Mouse (Mus musculus) CD4-positive, CD25-positive, alpha-beta regulatory T cell, adult 4 months (primary cell): Measurements from ENCODE around the gene Igsf3. TPM values are rescaled to one million over a fixed set of nuclear protein-coding genes. Genes with fewer than 3 reads are reported as not detected.

Source experiments
- ATAC-seq: one replicate; pipeline ENCODE4 v1.8.0; 2017
- polyA plus RNA-seq, 2 experiments: library from polyadenylated mRNA; unstranded; fragments of 100-300 nt; shearing (Covaris generic); gene quantifications; one replicate each; pipeline ENCODE4 v1.2.1; 2017

The Igsf3 gene
- polyA plus RNA-seq, 2 experiments from 2014 or later = 3.7 to 4.4 TPM

DNA sequence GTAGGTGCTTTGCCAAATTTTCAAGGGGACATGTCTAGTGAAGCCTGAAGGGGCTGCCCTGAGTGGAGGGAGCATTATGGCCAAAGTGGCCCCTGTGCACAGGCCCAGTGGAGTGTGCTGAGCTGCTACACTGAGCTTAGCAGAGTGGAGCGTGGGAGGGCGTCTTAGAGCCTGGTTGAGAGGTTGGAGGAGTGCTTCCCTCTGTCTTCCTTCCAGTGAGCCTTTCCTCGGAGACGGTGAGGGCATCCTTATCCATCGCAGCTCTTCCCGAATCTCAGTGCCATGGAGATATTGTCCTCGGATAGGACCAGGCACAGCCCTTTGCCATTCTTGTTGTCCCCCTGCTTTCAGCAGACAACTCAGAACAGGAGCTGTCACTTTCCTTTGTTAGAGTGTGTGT, 84.2 kb downstream of the Igsf3 start:
- no peak for ATAC-seq

DNA sequence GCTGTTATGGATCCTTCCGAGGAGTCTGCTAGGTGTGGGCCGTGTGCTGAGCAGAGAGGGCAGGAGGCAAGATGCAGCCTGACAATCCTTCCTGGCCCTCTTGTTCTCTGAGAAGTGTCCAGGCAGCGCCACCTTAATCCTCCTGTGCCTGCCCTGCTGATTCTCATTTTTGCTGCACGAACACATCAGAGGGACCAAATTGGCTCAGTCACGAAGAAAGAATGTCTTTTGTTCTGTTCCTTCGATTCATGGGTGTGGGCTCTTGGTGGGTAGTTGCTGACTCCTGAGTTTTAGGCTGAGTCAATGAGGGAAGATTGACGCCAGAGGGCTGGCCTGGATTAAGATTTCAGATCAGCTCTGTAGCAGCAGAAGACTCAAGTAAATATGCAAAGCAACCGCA, 84.9 kb downstream of the Igsf3 start:
- no peak for ATAC-seq

DNA sequence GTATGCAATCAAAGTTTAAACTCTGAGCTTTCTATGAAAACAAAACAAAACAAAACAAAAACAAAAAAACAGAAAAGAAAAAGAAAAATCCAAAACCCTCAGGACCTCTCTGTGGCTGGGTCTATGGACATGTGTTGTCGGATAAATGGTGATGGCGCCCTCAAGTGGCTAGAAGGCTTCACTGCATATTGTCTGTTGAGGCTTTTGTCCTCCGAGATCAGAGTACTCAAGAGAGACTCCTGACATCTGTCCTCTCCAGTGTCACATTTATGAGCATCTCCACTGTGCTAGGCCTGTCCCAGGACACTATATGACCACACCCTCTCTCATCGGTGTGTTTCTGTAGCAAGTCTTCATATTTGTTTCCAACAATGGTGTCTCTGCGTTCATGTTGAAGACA, 85.4 kb downstream of the Igsf3 start:
- peak; percentile 67 for ATAC-seq

DNA sequence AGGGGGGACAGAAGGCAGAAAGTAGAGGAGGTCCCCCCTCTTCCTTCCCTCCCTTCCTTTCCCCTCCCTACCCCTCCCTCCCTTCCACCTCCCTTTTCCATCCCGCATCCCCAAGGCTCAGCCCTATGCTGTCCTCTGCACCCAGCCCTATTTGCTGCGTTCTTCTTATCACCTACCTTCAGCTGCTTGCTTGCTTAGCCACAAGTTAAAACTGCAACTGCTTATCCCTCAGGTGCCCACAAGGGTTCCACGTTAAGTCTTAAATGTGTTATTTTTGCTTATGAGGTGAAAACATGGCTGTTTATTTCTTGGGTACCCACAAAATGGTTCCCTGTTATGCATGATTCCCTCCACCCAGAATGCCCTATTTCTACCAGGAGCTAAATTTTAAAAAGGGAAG, 86.6 kb downstream of the Igsf3 start:
- ATAC-seq = no peak

DNA sequence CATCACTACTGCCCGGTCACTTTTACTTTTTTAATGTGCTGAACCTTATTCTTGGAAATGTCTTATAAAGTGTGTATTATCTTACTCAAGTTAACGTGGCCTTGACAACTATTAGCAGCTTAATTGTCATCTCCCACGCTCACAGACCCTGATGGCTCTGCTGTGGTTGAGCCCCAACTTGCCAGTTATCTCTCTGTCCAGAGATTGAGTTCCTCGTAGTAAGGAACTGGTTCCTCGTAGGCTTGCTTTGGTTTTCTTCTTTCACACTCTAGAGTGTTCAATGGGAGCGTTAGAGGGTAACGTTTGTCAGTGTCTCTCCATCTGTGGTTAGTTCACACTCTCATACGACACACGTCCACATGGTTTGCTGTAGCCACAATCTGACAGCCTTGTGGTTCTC, 92.8 kb downstream of the Igsf3 start:
- no peak for ATAC-seq

DNA sequence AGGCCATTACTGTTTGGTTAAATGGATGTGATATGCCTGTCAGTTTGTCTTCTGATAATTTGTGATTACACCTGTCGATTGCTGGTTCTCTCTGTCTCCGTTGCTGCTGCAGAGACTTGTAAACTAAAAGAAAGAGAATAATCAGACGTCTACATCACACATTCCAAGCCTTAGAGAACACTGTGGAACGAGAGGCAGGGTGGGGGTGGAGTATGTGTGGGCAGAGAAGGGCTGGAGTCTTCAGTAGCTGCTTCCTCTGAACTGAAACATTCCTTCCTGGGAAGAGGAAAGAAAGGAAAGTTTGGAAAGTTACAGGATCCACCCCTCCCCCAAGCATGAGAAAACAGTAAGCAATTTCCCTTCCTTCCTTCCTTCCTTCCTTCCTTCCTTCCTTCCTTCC, 95.0 kb downstream of the Igsf3 start:
- ATAC-seq = no peak

DNA sequence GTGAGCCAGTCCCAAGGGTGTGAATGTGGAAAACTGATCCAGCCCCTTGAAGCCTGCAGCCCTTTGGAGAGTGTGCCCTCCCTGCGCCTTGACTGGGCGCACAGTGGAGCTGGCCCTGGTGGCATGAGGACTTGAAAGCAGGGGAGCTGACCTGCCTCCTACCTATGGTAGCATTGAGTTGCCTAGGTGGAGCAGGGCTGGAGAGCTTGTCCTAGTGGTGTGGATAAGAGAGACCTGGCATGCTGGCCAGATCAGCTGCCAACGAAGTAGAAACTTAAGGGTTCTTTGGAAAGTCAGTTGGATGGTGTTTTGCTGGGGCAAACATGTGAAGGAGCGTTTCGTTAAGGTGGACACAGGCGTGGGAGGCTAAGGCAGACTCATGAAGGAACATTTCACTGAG, 105.1 kb downstream of the Igsf3 start:
- no peak for ATAC-seq

DNA sequence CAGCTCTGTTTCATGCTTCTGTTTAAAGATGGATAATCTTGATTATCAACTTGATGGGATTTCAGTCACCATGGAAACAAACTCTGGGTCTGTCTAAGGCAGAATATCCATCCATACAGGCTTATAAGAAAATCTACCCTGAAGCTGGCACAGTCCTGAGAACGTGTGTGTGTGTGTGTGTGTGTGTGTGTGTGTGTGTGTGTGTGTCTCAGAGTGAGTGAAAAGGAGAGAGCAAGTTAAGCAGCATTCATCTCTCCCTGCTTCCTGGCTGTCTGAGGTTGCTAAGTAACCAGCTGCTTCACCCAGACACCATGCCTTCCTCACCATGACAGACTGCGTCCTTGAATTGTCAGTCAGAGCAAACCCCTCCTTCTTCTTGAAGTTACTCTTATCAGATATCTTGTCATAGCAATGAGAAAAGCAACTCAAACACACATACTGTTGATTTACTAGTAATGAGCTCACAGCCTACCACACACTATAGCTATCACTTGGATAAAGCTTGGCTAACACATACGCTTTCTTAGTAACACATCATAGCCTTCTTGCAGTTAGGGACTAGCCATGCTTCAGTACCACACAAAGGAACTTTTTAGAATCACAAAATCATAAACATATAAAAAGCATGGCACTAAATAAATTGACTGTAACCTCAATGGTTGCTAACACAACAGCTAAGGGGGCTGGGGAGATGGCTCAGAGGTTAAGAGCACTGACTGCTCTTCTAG, 106.5 kb downstream of the Igsf3 start:
- ATAC-seq = no peak

DNA sequence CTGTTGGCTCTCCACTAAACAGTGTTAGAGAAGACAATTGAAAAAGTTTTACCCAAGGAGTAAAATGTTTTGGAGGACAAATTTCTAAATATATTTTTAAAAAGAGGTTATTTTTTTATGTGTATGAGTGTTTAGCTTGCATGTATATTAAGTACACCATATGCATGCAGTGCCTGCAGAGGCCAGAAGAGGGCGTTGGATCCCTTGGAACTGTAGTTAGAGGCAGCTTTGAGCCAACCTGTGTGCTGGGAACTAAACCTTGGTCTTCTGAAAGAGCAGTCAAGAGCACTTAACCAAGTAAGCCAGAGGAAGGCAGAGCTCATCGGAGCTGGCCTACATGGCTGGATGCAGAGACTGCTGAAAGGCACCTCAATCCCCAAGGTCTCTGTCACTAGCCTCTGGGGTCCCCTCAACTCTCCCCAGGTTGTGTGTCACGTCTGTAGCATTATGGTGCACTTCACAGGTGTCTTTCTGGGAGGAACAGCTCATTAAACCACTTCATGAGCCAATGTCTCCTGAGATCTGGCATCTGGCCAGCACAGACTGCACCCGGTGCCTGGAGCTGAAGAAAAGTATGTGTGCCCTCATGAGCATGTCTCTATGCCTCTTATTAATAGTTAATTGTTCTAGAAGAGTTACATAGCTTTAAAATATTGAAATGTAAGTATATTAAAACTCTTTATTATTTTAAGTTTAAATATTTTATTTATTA, 109.3 kb downstream of the Igsf3 start:
- no peak for ATAC-seq

DNA sequence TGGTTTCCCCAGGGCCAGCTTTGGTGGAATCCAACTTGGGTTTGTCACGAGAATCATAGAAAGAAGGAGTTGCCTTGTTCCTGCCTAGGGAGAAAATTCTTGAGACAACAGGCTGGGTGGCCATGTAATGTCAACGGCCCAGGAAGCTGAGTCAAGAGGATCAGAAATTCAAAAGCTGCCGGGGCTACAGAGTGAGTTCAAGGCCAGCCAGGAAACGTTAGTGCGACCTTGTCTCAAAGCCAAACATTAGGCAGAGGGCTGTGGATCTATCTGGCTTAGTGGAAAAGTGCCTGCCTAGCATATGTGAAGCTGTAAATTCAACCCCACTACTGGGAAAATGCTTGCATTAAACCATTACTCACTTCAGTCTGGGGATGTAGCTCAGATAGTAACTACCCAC, 110.6 kb downstream of the Igsf3 start:
- ATAC-seq = no peak

DNA sequence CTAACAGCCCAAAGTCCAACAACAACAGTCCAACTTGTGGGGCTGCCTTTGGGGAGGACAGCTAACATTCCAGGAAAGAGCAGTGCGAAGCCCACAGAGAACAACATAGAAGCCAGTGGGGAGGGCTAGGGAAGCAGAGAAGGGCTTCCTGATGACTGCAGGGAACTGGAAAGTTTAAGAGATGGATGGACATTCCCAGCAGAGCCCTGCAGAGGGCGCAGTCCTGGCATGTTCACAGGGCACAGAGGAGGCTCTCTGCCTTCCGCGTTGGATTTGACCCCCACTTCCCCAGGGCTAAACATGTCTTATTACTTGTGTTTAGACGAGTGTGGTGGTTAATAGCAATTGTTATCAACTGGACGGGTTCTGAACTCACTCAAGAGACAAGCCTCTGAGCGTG, 111.3 kb downstream of the Igsf3 start:
- ATAC-seq = no peak

DNA sequence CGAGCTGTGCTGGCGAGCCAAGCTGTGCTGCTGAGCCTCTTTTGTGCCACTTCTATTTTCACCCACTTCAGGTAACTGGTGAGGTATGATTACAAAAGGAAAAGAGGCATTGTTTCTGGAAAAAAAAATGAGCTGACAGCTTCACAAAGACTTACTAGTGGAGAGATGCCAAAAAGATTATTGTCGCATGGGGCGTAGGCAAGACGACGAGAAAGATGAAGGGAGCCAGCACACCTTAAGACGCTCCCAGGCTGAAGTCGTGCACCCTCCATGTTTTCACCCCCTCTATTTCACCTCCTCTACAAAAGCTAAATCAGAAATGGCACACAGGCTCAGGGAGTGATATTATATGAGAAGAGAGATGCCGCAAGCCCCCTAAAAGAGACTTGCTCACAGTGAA, 113.6 kb downstream of the Igsf3 start:
- no peak for ATAC-seq

DNA sequence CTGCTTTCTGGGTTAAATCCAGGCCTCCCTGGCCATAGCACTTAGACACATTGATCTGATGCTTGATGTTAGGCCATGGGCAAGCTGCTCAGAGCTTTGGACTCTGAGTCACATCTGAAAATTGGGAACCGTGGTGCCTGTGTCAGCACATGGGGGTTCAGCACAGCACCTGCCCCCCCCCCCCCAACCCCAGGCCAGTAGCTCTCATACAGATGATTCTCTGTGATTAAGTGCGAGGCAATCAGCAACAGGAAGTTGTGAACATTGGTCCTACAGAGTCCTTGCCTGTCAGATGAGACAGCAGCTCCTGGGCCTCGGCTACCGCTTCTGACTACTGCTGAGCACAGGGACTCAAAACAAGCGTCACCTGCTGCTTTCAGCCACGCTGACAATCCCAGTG, 116.0 kb downstream of the Igsf3 start:
- ATAC-seq = no peak

DNA sequence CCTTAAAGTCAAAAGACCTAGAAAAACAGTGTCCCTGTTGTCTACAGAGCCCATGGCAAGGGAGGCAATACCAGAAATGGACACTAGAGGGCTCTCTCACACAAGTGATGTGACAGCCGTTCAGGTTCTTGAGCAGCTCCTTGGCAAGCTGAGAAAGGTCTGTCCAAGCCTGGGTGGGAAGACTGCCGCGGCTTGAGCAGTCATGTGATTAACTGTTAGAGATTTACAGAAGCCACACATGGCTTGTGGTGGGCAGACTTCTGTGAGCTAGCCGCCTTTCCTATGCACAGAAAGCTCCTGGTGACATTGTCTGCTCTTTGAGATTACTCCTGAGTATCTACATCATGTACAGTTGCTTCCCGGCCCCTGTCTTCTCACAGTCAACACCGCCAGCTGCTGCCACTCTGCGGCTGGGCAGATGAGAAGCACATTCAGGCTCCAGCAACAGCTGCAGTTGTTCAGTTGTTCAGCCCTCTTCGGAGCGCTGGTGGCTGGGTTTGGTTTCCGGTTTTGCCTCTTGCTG, 117.1 kb downstream of the Igsf3 start:
- peak; percentile 86 for ATAC-seq

DNA sequence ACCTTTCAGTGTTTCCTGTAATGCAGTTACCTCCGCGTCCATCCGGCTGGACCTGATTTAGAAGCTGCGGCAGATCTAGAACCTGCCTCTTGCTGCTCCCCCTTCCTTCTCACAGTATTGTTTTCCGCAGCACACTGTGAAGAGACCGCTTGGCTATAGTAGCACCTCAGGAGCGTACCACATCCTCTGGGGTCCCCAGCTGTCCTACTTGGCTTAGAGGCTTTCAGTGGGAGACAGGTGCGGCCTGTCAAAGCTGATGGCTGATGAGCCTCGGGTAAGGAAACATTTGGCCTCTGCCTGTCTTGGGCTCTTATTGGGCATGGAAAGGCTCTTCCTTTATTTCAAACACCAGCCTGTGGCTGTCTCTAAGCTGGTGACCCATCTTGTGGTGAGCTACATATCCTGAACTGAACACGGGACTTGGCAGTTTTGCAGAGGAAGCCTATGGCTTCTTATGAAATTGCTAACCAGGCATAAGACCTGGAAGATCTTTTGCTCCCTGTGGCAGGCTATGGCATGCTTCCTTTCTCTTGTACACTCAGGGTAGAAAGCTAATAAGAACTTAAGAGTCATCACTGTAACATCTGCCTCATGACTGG, 120.6 kb downstream of the Igsf3 start:
- ATAC-seq = no peak

DNA sequence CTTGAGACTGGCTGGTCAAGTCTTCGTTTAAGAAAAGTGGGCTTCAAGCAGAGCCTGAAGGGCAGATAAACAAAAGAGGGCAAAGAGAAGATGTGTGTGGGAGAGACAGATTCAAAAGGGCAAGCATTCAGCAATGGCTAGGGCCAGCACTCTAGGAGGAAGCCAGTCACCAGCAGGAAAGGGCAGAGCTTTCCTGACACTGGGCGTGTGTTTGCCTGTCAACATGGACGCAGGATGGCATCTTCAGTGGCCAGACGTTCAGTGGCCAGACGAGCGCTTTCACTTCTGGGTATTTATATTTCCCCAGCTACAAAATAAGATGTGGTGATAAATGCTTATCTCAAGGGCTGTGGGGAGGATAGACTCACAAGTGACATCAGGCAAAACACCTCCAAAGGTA, 123.0 kb downstream of the Igsf3 start:
- ATAC-seq = no peak

DNA sequence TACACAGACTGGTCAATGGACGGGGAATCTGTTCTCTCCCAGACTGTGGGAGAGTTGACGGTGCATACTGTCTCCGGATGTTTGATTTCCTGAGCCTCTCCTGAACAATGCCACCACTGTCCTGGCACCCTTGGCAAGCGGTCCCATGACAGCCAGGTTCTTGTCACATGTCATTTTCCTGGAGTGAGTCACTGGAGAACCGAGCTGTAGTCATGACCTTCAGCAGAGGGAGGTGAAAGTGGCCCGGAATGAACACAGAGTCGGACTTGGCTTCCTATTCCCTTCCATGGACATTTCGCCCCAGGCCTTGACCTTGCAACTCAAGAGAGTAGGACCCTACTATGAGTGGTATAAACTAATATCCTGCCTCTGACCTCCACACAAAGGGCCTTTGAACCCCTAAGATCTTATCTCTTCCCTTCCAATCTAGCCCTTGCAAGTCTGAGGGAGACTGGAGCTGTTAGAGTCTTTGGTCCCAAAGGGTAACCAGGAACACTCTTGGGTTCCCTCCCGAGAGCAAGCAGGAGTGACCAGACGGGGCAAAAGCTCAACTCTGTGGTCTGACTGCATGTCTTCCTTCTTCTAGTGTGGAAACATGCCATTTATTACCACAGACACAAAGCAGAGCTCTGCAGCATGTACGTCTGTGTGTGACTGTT, 123.6 kb downstream of the Igsf3 start:
- no peak for ATAC-seq

DNA sequence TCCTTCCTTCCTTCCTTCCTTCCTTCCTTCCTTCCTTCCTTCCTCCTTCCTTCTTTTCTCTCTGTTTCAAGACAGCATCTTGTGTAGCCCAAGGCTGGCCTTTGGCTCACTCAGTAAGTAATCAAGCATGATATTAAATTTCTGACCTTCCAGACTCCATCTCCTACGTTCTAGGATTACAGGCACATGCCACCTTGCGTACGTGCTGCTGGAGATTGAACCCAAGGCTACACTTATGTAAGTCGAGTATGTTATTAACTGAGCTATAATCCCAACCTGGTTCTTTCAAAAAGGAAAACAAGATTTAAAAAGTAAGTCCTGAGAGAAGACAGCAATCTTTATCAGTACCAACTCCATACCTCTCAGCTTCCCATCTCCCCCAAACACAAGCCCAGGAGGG, 124.7 kb downstream of the Igsf3 start:
- no peak for ATAC-seq

DNA sequence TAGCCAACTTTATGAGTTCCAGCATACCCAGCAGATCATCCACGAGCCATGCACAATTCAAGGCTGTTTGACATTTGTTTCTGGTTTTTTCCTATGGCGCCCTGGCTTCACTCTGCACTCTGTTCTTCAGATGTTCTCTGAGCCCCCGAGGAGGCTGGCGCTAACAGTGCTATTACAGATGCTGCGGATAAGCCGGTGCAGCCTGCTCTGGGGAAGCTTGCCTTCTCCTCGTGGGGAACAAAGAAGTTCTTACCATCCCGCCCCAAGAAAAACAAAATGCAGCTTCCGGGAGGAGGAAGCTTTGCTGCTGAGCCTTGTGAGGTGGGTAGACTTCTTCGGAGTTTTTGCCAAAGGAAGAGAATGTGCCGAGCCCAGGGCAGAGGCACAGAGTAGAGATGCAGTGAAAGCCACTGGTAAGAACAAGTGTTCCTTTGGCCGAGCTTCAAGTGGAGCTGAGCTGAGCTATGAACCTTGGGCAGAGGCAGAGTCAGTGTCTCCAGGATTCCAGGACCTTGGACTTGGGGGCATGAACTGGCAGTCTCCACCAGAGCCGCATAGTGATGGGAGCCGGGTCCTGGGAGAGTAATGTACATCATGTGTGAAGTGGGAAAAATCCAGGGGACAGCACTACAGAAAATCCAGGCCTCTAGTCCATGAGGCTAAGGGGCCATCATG, 125.3 kb downstream of the Igsf3 start:
- no peak for ATAC-seq

DNA sequence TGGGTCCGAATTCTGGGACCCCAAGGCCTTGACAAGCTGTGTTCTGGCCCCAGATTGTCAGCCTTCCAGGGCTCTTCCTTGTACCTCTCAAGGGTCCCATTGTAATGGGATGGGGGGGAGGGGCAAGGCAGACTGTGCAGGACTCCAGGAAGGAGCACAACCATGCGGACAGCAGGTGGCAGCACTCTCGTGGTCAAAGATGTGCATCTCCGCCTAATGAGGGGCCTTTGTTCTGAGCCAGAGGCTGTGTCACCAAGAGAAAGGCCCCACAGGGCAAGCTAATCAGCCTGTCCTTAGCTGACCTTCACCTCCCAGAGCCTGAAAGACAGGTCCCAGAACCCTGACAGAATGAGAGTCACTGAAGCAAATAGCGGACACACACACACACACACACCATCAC, 129.3 kb downstream of the Igsf3 start:
- ATAC-seq = no peak

DNA sequence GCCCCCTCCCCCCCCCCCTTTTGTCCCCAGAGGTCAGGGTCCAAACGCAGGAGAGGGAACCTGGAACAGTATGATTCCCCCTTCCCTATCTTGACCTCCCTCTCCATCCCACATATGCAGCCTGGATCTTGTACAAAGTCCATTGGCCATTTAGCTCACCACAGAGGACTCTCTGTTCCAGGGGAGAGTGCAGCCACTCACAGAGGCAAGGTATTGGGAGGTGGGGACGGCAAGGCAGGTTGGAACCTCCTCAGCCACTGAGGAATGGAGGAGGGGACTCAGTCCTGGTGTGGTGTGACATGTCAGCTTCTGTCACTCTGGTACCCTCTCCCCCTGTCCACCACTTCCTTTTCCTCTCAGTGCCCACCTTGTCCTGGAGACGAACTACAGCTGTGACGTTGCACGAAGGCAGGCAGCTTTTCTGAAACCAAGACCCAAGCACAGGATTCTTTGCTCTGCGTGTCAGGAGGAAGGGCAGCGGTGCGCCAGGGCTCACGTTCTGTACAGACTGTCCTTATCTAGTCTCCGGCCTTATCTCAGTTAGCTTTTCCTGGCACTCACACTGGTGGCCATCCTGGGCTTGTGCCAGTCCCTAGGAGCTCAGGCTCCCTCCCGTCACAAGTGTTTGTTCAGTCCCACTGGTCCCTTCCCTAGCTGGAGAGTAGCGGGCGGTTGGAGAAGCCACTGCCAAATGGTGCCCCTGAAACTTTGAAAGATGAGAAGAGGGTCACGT, 130.3 kb downstream of the Igsf3 start:
- no peak for ATAC-seq

DNA sequence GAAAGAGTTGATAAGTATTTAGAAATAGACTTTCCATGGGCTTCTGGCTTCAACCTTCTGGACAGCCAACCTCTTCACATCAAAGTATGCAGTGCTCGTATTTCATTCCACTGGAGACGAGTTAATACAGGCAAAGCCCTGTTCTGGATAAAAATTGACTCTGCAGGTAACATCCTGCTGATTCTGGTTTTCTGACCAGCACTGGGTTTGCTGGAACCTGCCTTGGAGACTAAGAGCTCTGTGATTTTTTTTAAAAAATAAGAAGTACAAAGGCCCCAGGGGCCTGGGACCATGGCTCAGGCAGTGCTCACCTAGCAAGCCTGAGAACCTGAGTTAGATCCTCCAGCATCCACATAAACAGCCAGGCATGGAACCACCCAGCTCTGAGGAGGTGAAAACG, 130.9 kb downstream of the Igsf3 start:
- no peak for ATAC-seq
